Mouse (Mus musculus): ENCODE measurements around the gene Nr2f1. TPM values are rescaled to one million over a fixed set of nuclear protein-coding genes. Genes with fewer than 3 reads are reported as not detected.
A peak's percentile ranks its signal among the peaks of the same experiment; 100 is the strongest.

Gene Nr2f1
- polyA plus RNA-seq, 1 experiment from 2014 or later, result 19.6 TPM

- Histone ChIP-seq H3K4me1 (peaks cover 45% of the 10 kb centered on the region), H3K9me3 (replicated peaks) (no peaks in the 10 kb centered on the region), H3K36me3 (0 out of 2 replicates have a peak, but pooled peaks cover 3% of the 10 kb centered on the region), H3K27me3 (ENCODE audit: low read depth, poor library complexity, severe bottlenecking) (peaks cover 100% of the 10 kb centered on the region), H3K27ac (no peak overlapping the region), H3K4me3 (peak overlapping the region; percentile 40)
- peak; percentile 42 for DNase-seq (ENCODE audit: low spot score)
- under 1% methylated on average over 13 of the region's 14 CpGs for WGBS
These were observed 17.5 kb downstream of the Nr2f1 start for GRCm38 (mm10) chr13:78181930-78182558.

GRCm38 (mm10) chr13:78181071-78181929 lies 18.3 kb downstream of the Nr2f1 start:
- H3K27ac ChIP-seq, result 0 out of 2 replicates have a peak overlapping the region, but pooled peaks have one; percentile 4
- peaks cover 100% of the 10 kb centered on the region for H3K27me3 ChIP-seq (ENCODE audit: low read depth, poor library complexity, severe bottlenecking)
- WGBS, result under 1% methylated on average over 44 of the region's 44 CpGs
- peak; percentile 62 for DNase-seq (ENCODE audit: low spot score)
- peaks cover 45% of the 10 kb centered on the region for H3K4me1 ChIP-seq
- H3K36me3 ChIP-seq, result 0 out of 2 replicates have a peak, but pooled peaks cover under 1% of the 10 kb centered on the region
- H3K9me3 ChIP-seq (replicated peaks), result no peaks in the 10 kb centered on the region
- peak overlapping the region; percentile 40 for H3K4me3 ChIP-seq

GRCm38 (mm10) chr13:78180261-78180660 lies 19.3 kb downstream of the Nr2f1 start:
- WGBS, result 22% methylated on average over 3 of the region's 3 CpGs
- no peaks in the 10 kb centered on the region for H3K9me3 ChIP-seq (replicated peaks)
- peaks cover 44% of the 10 kb centered on the region for H3K4me1 ChIP-seq
- peaks cover 100% of the 10 kb centered on the region for H3K27me3 ChIP-seq (ENCODE audit: low read depth, poor library complexity, severe bottlenecking)
- H3K27ac ChIP-seq, result no peak overlapping the region
- H3K4me3 ChIP-seq, result no peak overlapping the region
- H3K36me3 ChIP-seq, result no peaks in the 10 kb centered on the region
- no peak for DNase-seq (ENCODE audit: low spot score)

- Histone ChIP-seq H3K36me3 (no peaks in the 10 kb centered on the region), H3K9me3 (replicated peaks) (no peaks in the 10 kb centered on the region), H3K27ac (peak overlapping the region; percentile 72), H3K27me3 (ENCODE audit: low read depth, poor library complexity, severe bottlenecking) (peaks cover 99% of the 10 kb centered on the region), H3K4me3 (peak overlapping the region; percentile 51), H3K4me1 (peaks cover 46% of the 10 kb centered on the region)
- WGBS, result 2% methylated on average over 38 of the region's 38 CpGs
- DNase-seq (ENCODE audit: low spot score), result peak; percentile 69
These were observed 20.1 kb downstream of the Nr2f1 start for GRCm38 (mm10) chr13:78179312-78180097.

- WGBS, result 6% methylated on average over 5 of the region's 5 CpGs
- Histone ChIP-seq H3K9me3 (replicated peaks) (no peaks in the 10 kb centered on the region), H3K4me1 (peaks cover 46% of the 10 kb centered on the region), H3K36me3 (no peaks in the 10 kb centered on the region), H3K27ac (no peak overlapping the region), H3K27me3 (ENCODE audit: low read depth, poor library complexity, severe bottlenecking) (peaks cover 99% of the 10 kb centered on the region), H3K4me3 (peak overlapping the region; percentile 51)
- no peak for DNase-seq (ENCODE audit: low spot score)
These were observed 20.8 kb downstream of the Nr2f1 start for GRCm38 (mm10) chr13:78178771-78179170.

GRCm38 (mm10) chr13:78178021-78178420 lies 21.5 kb downstream of the Nr2f1 start:
- no peak overlapping the region for H3K4me3 ChIP-seq
- DNase-seq (ENCODE audit: low spot score), result no peak
- peaks cover 99% of the 10 kb centered on the region for H3K27me3 ChIP-seq (ENCODE audit: low read depth, poor library complexity, severe bottlenecking)

GRCm38 (mm10) chr13:78177381-78177950 lies 22.1 kb downstream of the Nr2f1 start:
- Histone ChIP-seq H3K9me3 (replicated peaks) (no peaks in the 10 kb centered on the region), H3K27ac (no peak overlapping the region), H3K4me1 (peaks cover 38% of the 10 kb centered on the region), H3K27me3 (ENCODE audit: low read depth, poor library complexity, severe bottlenecking) (peaks cover 99% of the 10 kb centered on the region), H3K36me3 (no peaks in the 10 kb centered on the region), H3K4me3 (no peak overlapping the region)
- WGBS, result 5% methylated on average over 5 of the region's 5 CpGs
- no peak for DNase-seq (ENCODE audit: low spot score)

More at GRCm38 (mm10) chr13:78178021-78178420, 21.5 kb downstream of the Nr2f1 start:
- Histone ChIP-seq H3K9me3 (replicated peaks) (no peaks in the 10 kb centered on the region), H3K36me3 (no peaks in the 10 kb centered on the region), H3K27ac (no peak overlapping the region), H3K4me1 (peaks cover 44% of the 10 kb centered on the region)
- WGBS, result 3% methylated on average over 1 of the region's 1 CpGs

GRCm38 (mm10) chr13:78175821-78176380 lies 23.7 kb downstream of the Nr2f1 start:
- H3K27me3 ChIP-seq (ENCODE audit: low read depth, poor library complexity, severe bottlenecking), result peaks cover 99% of the 10 kb centered on the region
- 3% methylated on average over 8 of the region's 8 CpGs for WGBS
- H3K4me1 ChIP-seq, result peaks cover 22% of the 10 kb centered on the region

GRCm38 (mm10) chr13:78174891-78175290 lies 24.7 kb downstream of the Nr2f1 start:
- peaks cover 20% of the 10 kb centered on the region for H3K4me1 ChIP-seq
- H3K9me3 ChIP-seq (replicated peaks), result no peaks in the 10 kb centered on the region
- peaks cover 99% of the 10 kb centered on the region for H3K27me3 ChIP-seq (ENCODE audit: low read depth, poor library complexity, severe bottlenecking)
- no peak overlapping the region for H3K4me3 ChIP-seq
- DNase-seq (ENCODE audit: low spot score), result no peak
- H3K36me3 ChIP-seq, result no peaks in the 10 kb centered on the region
- 0% methylated on average over 1 of the region's 1 CpGs for WGBS
- H3K27ac ChIP-seq, result no peak overlapping the region

More at GRCm38 (mm10) chr13:78175821-78176380, 23.7 kb downstream of the Nr2f1 start:
- Histone ChIP-seq H3K9me3 (replicated peaks) (no peaks in the 10 kb centered on the region), H3K36me3 (no peaks in the 10 kb centered on the region), H3K27ac (no peak overlapping the region), H3K4me3 (no peak overlapping the region)
- DNase-seq (ENCODE audit: low spot score), result no peak

GRCm38 (mm10) chr13:78174191-78174590 lies 25.4 kb downstream of the Nr2f1 start:
- 3% methylated on average over 3 of the region's 3 CpGs for WGBS
- Histone ChIP-seq H3K9me3 (replicated peaks) (no peaks in the 10 kb centered on the region), H3K4me3 (no peak overlapping the region), H3K4me1 (peaks cover 13% of the 10 kb centered on the region), H3K27me3 (ENCODE audit: low read depth, poor library complexity, severe bottlenecking) (peaks cover 99% of the 10 kb centered on the region), H3K27ac (no peak overlapping the region), H3K36me3 (no peaks in the 10 kb centered on the region)
- DNase-seq (ENCODE audit: low spot score), result no peak

- Histone ChIP-seq H3K27ac (no peak overlapping the region), H3K4me3 (no peak overlapping the region), H3K9me3 (replicated peaks) (no peaks in the 10 kb centered on the region), H3K27me3 (ENCODE audit: low read depth, poor library complexity, severe bottlenecking) (peaks cover 99% of the 10 kb centered on the region), H3K4me1 (peaks cover 8% of the 10 kb centered on the region; the same call in 1 of the 2 replicates), H3K36me3 (no peaks in the 10 kb centered on the region)
- no peak for DNase-seq (ENCODE audit: low spot score)
- WGBS, result 1% methylated on average over 3 of the region's 3 CpGs
These were observed 26.7 kb downstream of the Nr2f1 start for GRCm38 (mm10) chr13:78172861-78173260.
